Mouse (Mus musculus): Measurements from ENCODE around the gene Gm14214. TPM values are rescaled to one million over a fixed set of nuclear protein-coding genes. Genes with fewer than 3 reads are reported as not detected.

Gene Gm14214
- polyA plus RNA-seq (2015; fragmentation: Nextera tagmentation; extraction: Ambion mirVana), result not detected in 2 replicates

- no peaks in the 10 kb centered on the region for H3K9me3 ChIP-seq (replicated peaks)
- H3K27me3 ChIP-seq, result no peaks in the 10 kb centered on the region
- no peak within 1 kb of the TSS for H3K27ac ChIP-seq
- H3K36me3 ChIP-seq, result no peaks in the 10 kb centered on the region
- no peak within 1 kb of the TSS for H3K4me3 ChIP-seq
- no peaks in the 10 kb centered on the region for H3K4me1 ChIP-seq (replicated peaks)
- no peak within 1 kb of the TSS for H3K9ac ChIP-seq
- H3K4me2 ChIP-seq, result no peak within 1 kb of the TSS
- ATAC-seq (replicated peaks; ENCODE audit: insufficient number of reproducible peaks, insufficient read depth, low FRiP score, low read depth), result no peak
These were observed at the start of gene Gm14214 for GRCm38 (mm10) chr2:154769930-154770329. Gene Gm14214 (minus strand): TSS chr2:154770030.

GRCm38 (mm10) chr2:154818599-154818998 is 48.8 kb upstream of the Gm14214 start:
- H3K27me3 ChIP-seq, result no peaks in the 10 kb centered on the region
- WGBS, result 48% methylated on average over 1 of the region's 1 CpGs
- no peaks in the 10 kb centered on the region for H3K9me3 ChIP-seq (replicated peaks)
- H3K9ac ChIP-seq, result no peak overlapping the region
- ATAC-seq (replicated peaks; ENCODE audit: insufficient number of reproducible peaks, insufficient read depth, low FRiP score, low read depth), result no peak
- no peaks in the 10 kb centered on the region; the same call in 1 of the 2 replicates for H3K36me3 ChIP-seq
- H3K4me1 ChIP-seq (replicated peaks), result peaks cover 55% of the 10 kb centered on the region
- H3K4me3 ChIP-seq, result no peak overlapping the region
- no peak overlapping the region for H3K4me2 ChIP-seq
- H3K27ac ChIP-seq, result no peak overlapping the region

DNA sequence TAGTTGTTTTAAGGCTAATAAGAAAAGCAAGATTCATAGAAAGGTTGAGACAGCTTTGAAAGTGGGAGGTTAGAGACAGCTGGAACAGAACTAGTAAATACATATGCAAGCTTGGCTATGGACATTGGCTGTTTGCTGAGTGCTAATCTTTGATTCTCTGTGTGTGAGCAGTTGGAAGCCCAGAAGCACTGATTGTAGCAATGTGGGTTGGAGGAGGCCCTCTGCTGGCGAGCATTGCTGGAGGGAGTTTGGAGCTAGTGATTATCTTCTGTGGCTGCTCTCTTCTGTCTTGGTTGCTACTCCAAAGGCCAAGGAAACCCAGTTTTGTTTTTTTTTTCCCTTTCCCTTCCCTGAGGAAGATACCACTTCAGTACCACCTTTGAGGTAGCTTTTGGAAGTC is 48.0 kb upstream of the Gm14214 start:
- H3K4me2 ChIP-seq, result no peak overlapping the region
- peaks cover 56% of the 10 kb centered on the region for H3K4me1 ChIP-seq (replicated peaks)

DNA sequence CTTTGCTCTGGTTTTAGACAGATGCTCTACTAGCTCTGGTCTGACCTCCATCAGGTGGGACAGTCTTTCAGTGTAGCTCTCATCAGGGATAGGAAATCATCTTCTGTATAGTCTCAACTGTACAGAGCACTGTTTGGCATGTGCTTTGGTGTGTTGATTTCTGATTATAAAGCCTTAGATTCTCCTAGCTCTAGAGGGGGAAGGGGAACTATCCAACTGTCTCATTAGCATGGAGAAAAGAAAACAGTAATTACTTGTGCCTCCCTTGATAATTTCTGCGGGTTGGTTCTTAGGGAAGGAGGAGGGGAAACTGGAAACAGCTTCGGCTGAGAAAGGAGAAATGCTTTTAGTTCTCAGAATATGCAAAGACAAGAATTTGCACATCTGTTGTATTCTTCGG is 47.3 kb upstream of the Gm14214 start:
- no peak for ATAC-seq (replicated peaks; ENCODE audit: insufficient number of reproducible peaks, insufficient read depth, low FRiP score, low read depth)
- Histone ChIP-seq H3K4me3 (no peak overlapping the region), H3K9ac (no peak overlapping the region), H3K27ac (no peak overlapping the region), H3K9me3 (replicated peaks) (no peaks in the 10 kb centered on the region), H3K27me3 (no peaks in the 10 kb centered on the region), H3K4me1 (replicated peaks) (peaks cover 62% of the 10 kb centered on the region), H3K4me2 (no peak overlapping the region), H3K36me3 (no peaks in the 10 kb centered on the region)
- 51% methylated on average over 3 of the region's 3 CpGs for WGBS

More for the DNA sequence above, 48.0 kb upstream of the Gm14214 start:
- WGBS, result 13% methylated on average over 1 of the region's 1 CpGs
- H3K36me3 ChIP-seq, result no peaks in the 10 kb centered on the region; the same call in 1 of the 2 replicates
- no peak overlapping the region for H3K27ac ChIP-seq
- no peaks in the 10 kb centered on the region for H3K9me3 ChIP-seq (replicated peaks)
- no peak overlapping the region for H3K4me3 ChIP-seq
- no peak overlapping the region for H3K9ac ChIP-seq
- H3K27me3 ChIP-seq, result no peaks in the 10 kb centered on the region
- ATAC-seq (replicated peaks; ENCODE audit: insufficient number of reproducible peaks, insufficient read depth, low FRiP score, low read depth), result no peak

GRCm38 (mm10) chr2:154813426-154813825 is 43.6 kb upstream of the Gm14214 start:
- Histone ChIP-seq H3K9me3 (replicated peaks) (no peaks in the 10 kb centered on the region), H3K4me3 (no peak overlapping the region), H3K9ac (no peak overlapping the region), H3K4me1 (replicated peaks) (peaks cover 54% of the 10 kb centered on the region), H3K36me3 (no peaks in the 10 kb centered on the region), H3K27me3 (no peaks in the 10 kb centered on the region), H3K27ac (no peak overlapping the region), H3K4me2 (no peak overlapping the region)
- 88% methylated on average over 2 of the region's 2 CpGs for WGBS
- ATAC-seq (replicated peaks; ENCODE audit: insufficient number of reproducible peaks, insufficient read depth, low FRiP score, low read depth), result no peak

DNA sequence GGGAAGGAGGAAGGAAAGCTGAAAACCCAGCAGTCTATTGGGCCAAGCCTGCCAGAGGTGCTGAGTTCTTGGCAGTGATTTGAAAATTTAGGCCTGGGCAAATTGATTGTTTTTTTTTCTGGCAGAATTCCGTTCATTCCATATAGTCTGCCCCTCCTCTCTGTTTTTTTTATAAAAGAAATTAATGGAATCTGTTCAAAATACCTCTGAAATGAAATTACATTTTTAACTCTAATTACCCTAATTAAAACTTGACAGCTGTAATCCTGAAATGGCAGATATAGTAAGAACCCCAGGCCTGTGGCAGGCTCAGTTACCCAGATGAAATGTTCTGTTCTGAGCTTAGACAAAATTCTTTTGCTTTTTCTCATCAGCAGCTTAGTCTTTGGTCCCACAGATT is 41.0 kb upstream of the Gm14214 start:
- H3K9ac ChIP-seq, result no peak overlapping the region
- no peak overlapping the region for H3K4me2 ChIP-seq
- peaks cover 49% of the 10 kb centered on the region for H3K4me1 ChIP-seq (replicated peaks)
- no peak overlapping the region for H3K27ac ChIP-seq
- no peaks in the 10 kb centered on the region for H3K27me3 ChIP-seq
- WGBS, result 57% methylated on average over 1 of the region's 1 CpGs
- no peaks in the 10 kb centered on the region for H3K9me3 ChIP-seq (replicated peaks)
- H3K36me3 ChIP-seq, result no peaks in the 10 kb centered on the region
- ATAC-seq (replicated peaks; ENCODE audit: insufficient number of reproducible peaks, insufficient read depth, low FRiP score, low read depth), result no peak
- no peak overlapping the region for H3K4me3 ChIP-seq

- H3K9me3 ChIP-seq (replicated peaks), result no peaks in the 10 kb centered on the region
- H3K4me2 ChIP-seq, result no peak overlapping the region
- H3K9ac ChIP-seq, result no peak overlapping the region
- no peak for ATAC-seq (replicated peaks; ENCODE audit: insufficient number of reproducible peaks, insufficient read depth, low FRiP score, low read depth)
- H3K4me1 ChIP-seq (replicated peaks), result peaks cover 54% of the 10 kb centered on the region
- 87% methylated on average over 1 of the region's 1 CpGs for WGBS
- no peaks in the 10 kb centered on the region for H3K36me3 ChIP-seq
- no peak overlapping the region for H3K4me3 ChIP-seq
- H3K27ac ChIP-seq, result peak overlapping the region; percentile 36
- no peaks in the 10 kb centered on the region for H3K27me3 ChIP-seq
These were observed 39.4 kb upstream of the Gm14214 start for GRCm38 (mm10) chr2:154809107-154809762.

GRCm38 (mm10) chr2:154807689-154808088 is 37.9 kb upstream of the Gm14214 start:
- Histone ChIP-seq H3K4me2 (no peak overlapping the region), H3K9ac (no peak overlapping the region), H3K4me1 (replicated peaks) (peaks cover 61% of the 10 kb centered on the region), H3K27ac (no peak overlapping the region), H3K4me3 (no peak overlapping the region), H3K27me3 (no peaks in the 10 kb centered on the region), H3K9me3 (replicated peaks) (no peaks in the 10 kb centered on the region), H3K36me3 (no peaks in the 10 kb centered on the region)
- no peak for ATAC-seq (replicated peaks; ENCODE audit: insufficient number of reproducible peaks, insufficient read depth, low FRiP score, low read depth)
- WGBS, result 49% methylated on average over 1 of the region's 1 CpGs

DNA sequence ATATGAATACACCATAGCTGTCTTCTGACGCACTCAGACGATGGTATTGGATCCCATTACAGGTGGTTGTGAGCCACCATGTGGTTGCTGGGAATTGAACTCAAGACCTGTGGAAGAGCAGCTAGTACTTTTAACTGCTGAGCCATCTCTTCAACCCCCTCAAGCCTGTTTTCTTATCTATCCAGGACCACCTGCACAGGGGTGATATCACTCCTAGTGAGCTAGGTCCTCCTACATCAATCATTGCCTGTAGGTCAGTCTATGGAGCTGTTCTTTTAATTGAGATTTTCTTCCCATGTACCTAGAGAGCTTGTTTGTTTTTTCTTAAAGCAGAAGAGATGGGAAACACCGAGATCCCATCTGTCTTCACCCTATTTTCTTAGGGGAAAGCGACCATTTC is 34.0 kb upstream of the Gm14214 start:
- Histone ChIP-seq H3K4me3 (no peak overlapping the region), H3K27ac (no peak overlapping the region), H3K27me3 (no peaks in the 10 kb centered on the region), H3K9me3 (replicated peaks) (no peaks in the 10 kb centered on the region), H3K9ac (no peak overlapping the region), H3K4me2 (no peak overlapping the region), H3K36me3 (peaks cover 5% of the 10 kb centered on the region; the same call in 1 of the 2 replicates), H3K4me1 (replicated peaks) (peaks cover 37% of the 10 kb centered on the region)
- 66% methylated on average over 4 of the region's 4 CpGs for WGBS
- no peak for ATAC-seq (replicated peaks; ENCODE audit: insufficient number of reproducible peaks, insufficient read depth, low FRiP score, low read depth)

DNA sequence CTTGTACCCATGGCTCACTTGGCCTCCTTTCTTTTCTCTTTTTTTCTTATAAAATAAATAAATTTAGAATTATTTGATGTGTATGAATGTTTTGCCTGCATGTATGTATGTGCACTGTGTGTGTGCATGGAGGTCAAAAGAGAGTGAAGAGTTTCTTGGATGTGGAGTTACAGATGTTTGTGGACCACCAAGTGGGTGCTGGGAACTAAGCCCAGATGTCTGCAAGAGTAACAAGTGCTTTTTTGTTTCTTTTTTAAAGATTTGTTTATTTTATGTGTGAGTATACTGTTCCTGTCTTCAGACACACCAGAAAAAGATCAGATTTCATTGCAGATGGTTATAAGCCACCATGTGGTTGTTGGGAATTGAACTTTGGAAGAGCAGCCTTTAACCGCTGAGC is 33.5 kb upstream of the Gm14214 start:
- no peak for ATAC-seq (replicated peaks; ENCODE audit: insufficient number of reproducible peaks, insufficient read depth, low FRiP score, low read depth)
- 79% methylated on average over 1 of the region's 1 CpGs for whole genome bisulfite sequencing
- H3K27me3 ChIP-seq, result no peaks in the 10 kb centered on the region
- H3K4me2 ChIP-seq, result no peak overlapping the region
- H3K27ac ChIP-seq, result no peak overlapping the region
- no peak overlapping the region for H3K9ac ChIP-seq
- peaks cover 5% of the 10 kb centered on the region; the same call in 1 of the 2 replicates for H3K36me3 ChIP-seq
- no peak overlapping the region for H3K4me3 ChIP-seq
- H3K9me3 ChIP-seq (replicated peaks), result no peaks in the 10 kb centered on the region
- peaks cover 33% of the 10 kb centered on the region for H3K4me1 ChIP-seq (replicated peaks)

GRCm38 (mm10) chr2:154791661-154792642 is 22.1 kb upstream of the Gm14214 start:
- Histone ChIP-seq H3K9ac (peak overlapping the region; percentile 99), H3K27me3 (no peaks in the 10 kb centered on the region), H3K27ac (peak overlapping the region; percentile 95), H3K9me3 (replicated peaks) (no peaks in the 10 kb centered on the region), H3K36me3 (no peaks in the 10 kb centered on the region), H3K4me3 (peak overlapping the region; percentile 98), H3K4me2 (peak overlapping the region; percentile 66), H3K4me1 (replicated peaks) (peaks cover 46% of the 10 kb centered on the region)
- peak; percentile 45 for ATAC-seq (replicated peaks; ENCODE audit: insufficient number of reproducible peaks, insufficient read depth, low FRiP score, low read depth)
- WGBS, result under 1% methylated on average over 67 of the region's 67 CpGs

Measured in heart, embryonic 15.5 days (tissue).